Mouse (Mus musculus) hindbrain, postnatal 0 days (tissue): Measurements from ENCODE around the gene Nucb1. TPM values are rescaled to one million over a fixed set of nuclear protein-coding genes. Genes with fewer than 3 reads are reported as not detected.

Experiments
- ATAC-seq: fragments of 200-750 bp; cut with Nextera tagmentation; 2 replicates; pipeline ENCODE4 v1.8.0; 2017; ENCODE audit warnings: mild to moderate bottlenecking, moderate TSS enrichment, moderate library complexity
- DNase-seq: peaks from one replicate; pipeline ENCODE4 v3.0.0-alpha.2; 2015; ENCODE audit warnings: low spot score
- H3K27ac ChIP-seq: fragments of 300-500 bp; sonication (generic); 2 replicates; pipeline ENCODE4 v1.5.1; 2014; ENCODE audit warnings: mild to moderate bottlenecking
- H3K27me3 ChIP-seq: fragments of 300-500 bp; sonication (generic); 2 replicates; pipeline ENCODE4 v1.6.1; 2014; ENCODE audit warnings: low read length, mixed read lengths; ENCODE audit not compliant: insufficient read depth
- H3K36me3 ChIP-seq: fragments of 300-500 bp; sonication (generic); 2 replicates; pipeline ENCODE4 v1.6.1; 2014; ENCODE audit warnings: low read length, mixed read lengths; ENCODE audit not compliant: insufficient read depth
- H3K4me1 ChIP-seq: fragments of 300-500 bp; sonication (generic); 2 replicates; pipeline ENCODE4 v1.6.1; 2014; ENCODE audit warnings: antibody characterized with exemption, low read length, mixed read lengths; ENCODE audit not compliant: insufficient read depth
- H3K4me2 ChIP-seq: fragments of 300-500 bp; sonication (generic); 2 replicates; pipeline ENCODE4 v1.6.1; 2014; ENCODE audit warnings: low read depth, mild to moderate bottlenecking, low read length, moderate library complexity, mixed read lengths
- H3K4me3 ChIP-seq: fragments of 300-500 bp; sonication (generic); 2 replicates; pipeline ENCODE4 v1.5.1; 2014; ENCODE audit warnings: low read length
- H3K9ac ChIP-seq: fragments of 300-500 bp; sonication (generic); replicated peaks from 2 replicates; pipeline ENCODE4 v1.6.1; 2014; ENCODE audit warnings: mild to moderate bottlenecking, low read length, moderate library complexity, mixed read lengths
- H3K9me3 ChIP-seq: fragments of 300-500 bp; sonication (generic); 2 replicates; pipeline ENCODE4 v1.6.1; 2016; ENCODE audit warnings: low read length, mixed read lengths
- CTCF ChIP-seq: IDR thresholded peaks from 2 replicates; pipeline ENCODE4 v1.5.1; 2016; ENCODE audit warnings: antibody characterized with exemption, control low read depth, low read depth
- WGBS: fragments of 180-500 bp; shearing (Covaris S2); extraction: QIAGEN DNeasy Blood & Tissue Kit; methylation state at CpG from one replicate; pipeline ENCODE4 v1.1.7; 2014; 5-methylcytosine and 5-hydroxymethylcytosine counted together
- microRNA-seq, 2 experiments: library from miRNA; unstranded; fragments of <30 nt; microRNA quantifications; one replicate each; pipeline ENCODE4; 2016
- polyA plus RNA-seq: library from polyadenylated mRNA; unstranded; fragments of >200 nt; fragmentation: Nextera tagmentation; extraction: Ambion mirVana; gene quantifications from 2 replicates; pipeline ENCODE4 v1.2.1, GENCODE M21; 2015
- total RNA-seq: library from RNA; depleted of rRNA; stranded (reverse); fragments of >200 nt; gene quantifications from 2 replicates; pipeline ENCODE4 v1.2.3, GENCODE M21; 2014; rRNA removed

Nucb1 gene
- total and polyA plus RNA-seq, 2 experiments from 2014 or later, result 93.7 to 144 TPM

DNA sequence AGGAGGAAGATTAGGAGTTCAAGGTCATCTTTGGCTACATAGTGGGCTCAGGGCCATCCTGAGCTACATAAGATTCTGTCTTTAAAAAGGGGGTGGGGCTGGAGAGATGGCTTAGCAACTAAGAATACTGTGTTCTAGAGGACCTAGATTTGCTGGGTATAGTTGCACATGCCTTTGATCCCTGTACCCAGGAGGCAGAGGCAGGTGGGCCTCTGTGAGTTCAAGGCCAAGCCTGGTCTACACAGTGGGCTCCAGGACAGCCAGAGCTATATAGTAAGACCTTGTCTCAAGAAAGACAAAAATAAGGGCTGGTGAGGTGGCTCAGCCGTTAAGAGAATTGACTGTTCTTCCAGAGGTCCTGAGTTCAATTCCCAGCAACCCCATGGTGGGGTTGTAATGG, 60.2 kb downstream of the Nucb1 start:
- WGBS, result 100% methylated on average over 1 of the region's 1 CpGs
- no peaks in the 10 kb centered on the region for H3K9me3 ChIP-seq
- no peak overlapping the region for H3K4me3 ChIP-seq
- H3K4me1 ChIP-seq, result no peaks in the 10 kb centered on the region
- no peak overlapping the region for H3K4me2 ChIP-seq
- no peaks in the 10 kb centered on the region for H3K27me3 ChIP-seq
- H3K9ac ChIP-seq, result no peak overlapping the region
- ATAC-seq (no peak), DNase-seq (no peak)
- peaks cover 24% of the 10 kb centered on the region for H3K36me3 ChIP-seq
- no peak overlapping the region for H3K27ac ChIP-seq
- TF ChIP-seq CTCF, result no peak

DNA sequence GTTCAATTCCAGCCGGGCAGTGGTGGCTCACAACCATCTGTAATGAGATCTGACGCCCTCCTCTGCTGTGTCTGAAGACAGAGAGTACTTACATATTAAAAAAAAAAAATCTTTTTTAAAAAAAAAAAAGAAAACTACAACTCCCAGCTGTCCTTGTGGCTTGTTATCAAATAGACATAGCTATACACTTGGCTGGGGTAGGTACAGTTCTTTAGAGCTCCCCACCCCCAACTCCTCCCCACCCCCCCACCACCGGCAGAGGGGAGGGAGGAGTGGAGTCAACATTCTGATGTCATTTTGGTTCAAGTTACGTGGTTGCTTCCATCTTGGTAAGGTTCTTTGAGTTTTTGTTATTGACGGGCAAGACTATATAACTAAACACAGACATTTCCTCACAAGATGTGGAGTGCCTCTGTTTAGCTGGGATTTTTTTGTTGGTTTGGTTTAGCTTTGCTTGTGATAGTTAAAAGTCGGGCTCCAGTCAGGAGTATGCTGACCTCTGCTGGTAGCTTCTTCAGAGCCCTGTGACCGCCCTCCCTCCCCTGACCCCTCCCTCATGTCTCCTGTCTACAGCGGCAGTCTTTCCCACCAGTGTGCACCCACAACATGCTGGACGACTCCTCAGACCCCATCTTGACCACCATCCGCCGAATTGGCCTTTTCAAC, 62.7 kb downstream of the Nucb1 start:
- peak; percentile 71 for DNase-seq
- Histone ChIP-seq H3K4me2 (no peak overlapping the region), H3K27me3 (no peaks in the 10 kb centered on the region), H3K4me3 (no peak overlapping the region), H3K9ac (no peak overlapping the region), H3K4me1 (no peaks in the 10 kb centered on the region), H3K27ac (peak overlapping the region; percentile 17; the same call in 1 of the 2 replicates), H3K9me3 (no peaks in the 10 kb centered on the region), H3K36me3 (peaks cover 20% of the 10 kb centered on the region)
- 38% methylated on average over 11 of the region's 11 CpGs for WGBS
- TF ChIP-seq CTCF, result peak; percentile 67
- ATAC-seq, result peak; percentile 58

DNA sequence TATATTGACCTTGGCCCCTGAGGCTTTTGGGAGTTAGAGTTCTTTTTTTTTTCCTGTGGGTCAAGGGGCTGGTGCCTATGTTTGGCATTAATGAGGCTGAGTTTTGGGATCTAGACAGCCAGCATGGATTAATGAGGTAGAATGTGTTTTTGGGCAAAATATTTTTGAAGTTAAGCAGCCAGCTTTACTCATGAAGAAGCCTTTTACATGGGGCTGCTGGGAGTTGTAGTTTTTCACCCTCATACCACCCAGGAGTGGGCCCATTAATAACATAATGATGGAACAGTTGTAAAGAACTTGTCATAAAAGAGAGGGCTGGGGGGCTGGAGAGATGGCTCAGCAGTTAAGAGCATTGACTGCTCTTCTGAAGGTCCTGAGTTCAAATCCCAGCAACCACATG, 63.6 kb downstream of the Nucb1 start:
- Histone ChIP-seq H3K4me1 (no peaks in the 10 kb centered on the region), H3K27me3 (no peaks in the 10 kb centered on the region), H3K4me2 (no peak overlapping the region), H3K9ac (no peak overlapping the region), H3K27ac (no peak overlapping the region), H3K4me3 (no peak overlapping the region), H3K9me3 (no peaks in the 10 kb centered on the region), H3K36me3 (peaks cover 18% of the 10 kb centered on the region)
- no peak for DNase-seq
- TF ChIP-seq CTCF, result no peak
- ATAC-seq, result no peak

DNA sequence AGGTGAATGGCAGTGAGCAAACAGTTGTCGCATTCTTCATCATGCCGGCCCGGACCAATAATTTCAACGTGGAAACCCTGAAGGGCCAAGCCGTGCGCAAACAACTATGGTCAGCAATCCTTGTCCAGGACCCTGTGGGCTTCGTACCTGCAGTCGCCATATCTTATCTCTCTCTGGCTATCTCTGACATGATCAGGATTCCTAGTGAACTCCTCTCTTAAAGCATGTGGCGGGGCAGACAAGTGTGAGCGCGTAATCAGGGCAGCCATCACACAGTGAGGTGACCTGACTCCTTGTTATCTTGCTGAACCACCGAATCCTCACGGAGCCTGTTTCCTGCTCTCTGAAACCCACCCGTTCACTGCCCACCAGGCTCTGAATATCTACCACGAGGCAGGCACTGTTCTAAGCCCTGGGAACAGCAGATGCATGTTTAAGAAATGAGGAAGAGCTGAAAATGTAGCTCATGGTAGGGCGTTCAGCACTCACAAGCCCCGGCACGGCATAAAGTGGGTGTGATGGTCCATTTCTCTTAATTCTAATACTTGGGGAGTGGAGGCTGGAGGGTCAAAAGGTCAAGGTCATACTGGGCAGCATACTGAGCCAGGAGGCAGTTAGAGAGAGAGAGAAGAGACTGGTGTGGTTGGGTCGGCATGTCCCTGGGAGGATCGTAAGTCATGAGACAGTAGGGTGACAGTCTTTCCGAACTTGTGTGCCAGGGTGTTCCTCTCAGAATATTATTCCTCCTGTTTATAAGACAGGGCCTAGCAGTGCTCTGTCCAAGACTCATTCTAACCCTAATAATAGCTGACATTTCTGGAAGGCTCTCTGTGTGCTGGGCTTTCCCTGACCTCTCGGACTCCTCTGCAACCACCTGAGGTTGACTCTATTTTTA, 66.4 kb downstream of the Nucb1 start:
- no peaks in the 10 kb centered on the region for H3K27me3 ChIP-seq
- peaks cover 20% of the 10 kb centered on the region for H3K36me3 ChIP-seq

More for the DNA sequence above, 66.4 kb downstream of the Nucb1 start:
- Histone ChIP-seq H3K4me3 (no peak overlapping the region), H3K27ac (no peak overlapping the region), H3K4me2 (no peak overlapping the region), H3K4me1 (no peaks in the 10 kb centered on the region), H3K9me3 (no peaks in the 10 kb centered on the region), H3K9ac (no peak overlapping the region)
- TF ChIP-seq CTCF, result no peak
- DNase-seq (no peak), ATAC-seq (no peak)
- WGBS, result 91% methylated on average over 22 of the region's 22 CpGs

Small RNAs within 50 kb of the gene (microRNA-seq; reads per million reads assigned to microRNA genes)
- 0.35 to 0.36 reads per million in 2 experiments for gene Gm22133

Other genes starting within 250 kb of the Nucb1 start
Only the 30 nearest of the 34 such genes appear.
- gene Trpm4, start 176.6 kb downstream of the Nucb1 start, total RNA-seq, result 29.5 and 35.7 TPM in 2 replicates
- gene Trpm4, start 176.6 kb downstream of the Nucb1 start, polyA plus RNA-seq, result 11.2 and 13.0 TPM in 2 replicates
- 0.26 and 0.72 TPM in 2 replicates for gene Hrc, start 175.1 kb downstream of the Nucb1 start, total RNA-seq
- gene Hrc, start 175.1 kb downstream of the Nucb1 start, polyA plus RNA-seq, result 0.16 and 0.34 TPM in 2 replicates
- gene Ppfia3, start 143.4 kb downstream of the Nucb1 start, total RNA-seq, result 91.9 and 107 TPM in 2 replicates
- gene Ppfia3, start 143.4 kb downstream of the Nucb1 start, polyA plus RNA-seq, result 25.5 and 26.7 TPM in 2 replicates
- 87.4 and 94.2 TPM in 2 replicates for gene Lin7b, start 139.8 kb downstream of the Nucb1 start, total RNA-seq
- 69.3 and 76.1 TPM in 2 replicates for gene Lin7b, start 139.8 kb downstream of the Nucb1 start, polyA plus RNA-seq
- 228 and 240 TPM in 2 replicates for gene Snrnp70, start 114.7 kb downstream of the Nucb1 start, total RNA-seq
- gene Snrnp70, start 114.7 kb downstream of the Nucb1 start, polyA plus RNA-seq, result 143 and 145 TPM in 2 replicates
- gene Kcna7, start 104.8 kb downstream of the Nucb1 start, total RNA-seq, result 0.52 TPM in 1 of 2 replicates, not detected in the other
- gene Kcna7, start 104.8 kb downstream of the Nucb1 start, polyA plus RNA-seq, result not detected in 2 replicates
- gene Ntf5, start 96.7 kb downstream of the Nucb1 start, total RNA-seq, result 0.16 TPM in 1 of 2 replicates, not detected in the other
- 0.14 and 0.16 TPM in 2 replicates for gene Ntf5, start 96.7 kb downstream of the Nucb1 start, polyA plus RNA-seq
- 1.3 TPM in 1 of 2 replicates, not detected in the other for gene Lhb, start 89.6 kb downstream of the Nucb1 start, total RNA-seq
- gene Lhb, start 89.6 kb downstream of the Nucb1 start, polyA plus RNA-seq, result 0.60 and 0.74 TPM in 2 replicates
- gene Gys1, start 75.6 kb downstream of the Nucb1 start, total RNA-seq, result 21.1 and 22.4 TPM in 2 replicates
- gene Gys1, start 75.6 kb downstream of the Nucb1 start, polyA plus RNA-seq, result 16.1 and 16.4 TPM in 2 replicates
- 147 and 161 TPM in 2 replicates for gene Ruvbl2, start 72.3 kb downstream of the Nucb1 start, total RNA-seq
- gene Ruvbl2, start 72.3 kb downstream of the Nucb1 start, polyA plus RNA-seq, result 82.9 and 88.9 TPM in 2 replicates
- 2,068 and 2,255 TPM in 2 replicates for gene Ftl1, start 50.5 kb downstream of the Nucb1 start, total RNA-seq
- gene Ftl1, start 50.5 kb downstream of the Nucb1 start, polyA plus RNA-seq, result 4,654 and 4,668 TPM in 2 replicates
- 117 and 131 TPM in 2 replicates for gene Bax, start 43.5 kb downstream of the Nucb1 start, total RNA-seq
- gene Bax, start 43.5 kb downstream of the Nucb1 start, polyA plus RNA-seq, result 253 and 264 TPM in 2 replicates
- gene Tulp2, start 28.5 kb downstream of the Nucb1 start, total RNA-seq, result 0.21 TPM in 1 of 2 replicates, not detected in the other
- gene Tulp2, start 28.5 kb downstream of the Nucb1 start, polyA plus RNA-seq, result 0.21 and 0.57 TPM in 2 replicates
- not detected in 2 replicates for gene Gm45808, start 23.6 kb downstream of the Nucb1 start, total RNA-seq
- not detected in 2 replicates for gene Gm45808, start 23.6 kb downstream of the Nucb1 start, polyA plus RNA-seq
- gene Dhdh, start 21.6 kb downstream of the Nucb1 start, total RNA-seq, result 4.3 and 4.7 TPM in 2 replicates
- gene Dhdh, start 21.6 kb downstream of the Nucb1 start, polyA plus RNA-seq, result 5.9 and 6.2 TPM in 2 replicates
- gene Ppp1r15a, start 15.9 kb upstream of the Nucb1 start, total RNA-seq, result 19.2 and 19.8 TPM in 2 replicates
- 21.6 and 25.4 TPM in 2 replicates for gene Ppp1r15a, start 15.9 kb upstream of the Nucb1 start, polyA plus RNA-seq
- gene Plekha4, start 15.9 kb upstream of the Nucb1 start, total RNA-seq, result 2.4 and 2.8 TPM in 2 replicates
- 2.1 and 2.2 TPM in 2 replicates for gene Plekha4, start 15.9 kb upstream of the Nucb1 start, polyA plus RNA-seq
- gene Hsd17b14, start 44.5 kb upstream of the Nucb1 start, total RNA-seq, result 0.68 TPM in 1 of 2 replicates, not detected in the other
- 0.54 and 0.89 TPM in 2 replicates for gene Hsd17b14, start 44.5 kb upstream of the Nucb1 start, polyA plus RNA-seq
- gene Bcat2, start 59.7 kb upstream of the Nucb1 start, total RNA-seq, result 11.1 and 17.8 TPM in 2 replicates
- 19.0 and 19.6 TPM in 2 replicates for gene Bcat2, start 59.7 kb upstream of the Nucb1 start, polyA plus RNA-seq
- gene Fgf21, start 105.1 kb upstream of the Nucb1 start, total RNA-seq, result not detected in 2 replicates
- gene Fgf21, start 105.1 kb upstream of the Nucb1 start, polyA plus RNA-seq, result not detected in 2 replicates
- gene Fut1, start 106.9 kb upstream of the Nucb1 start, total RNA-seq, result 0.18 TPM in 1 of 2 replicates, not detected in the other
- not detected in 2 replicates for gene Fut1, start 106.9 kb upstream of the Nucb1 start, polyA plus RNA-seq
- 0.10 and 0.54 TPM in 2 replicates for gene Izumo1, start 111.4 kb upstream of the Nucb1 start, total RNA-seq
- gene Izumo1, start 111.4 kb upstream of the Nucb1 start, polyA plus RNA-seq, result 0.10 TPM in 1 of 2 replicates, not detected in the other
- gene Rasip1, start 117.1 kb upstream of the Nucb1 start, total RNA-seq, result 36.4 and 39.8 TPM in 2 replicates
- gene Rasip1, start 117.1 kb upstream of the Nucb1 start, polyA plus RNA-seq, result 18.7 TPM in 2 replicates
- 3.3 and 3.6 TPM in 2 replicates for gene Mamstr, start 129.6 kb upstream of the Nucb1 start, total RNA-seq
- gene Mamstr, start 129.6 kb upstream of the Nucb1 start, polyA plus RNA-seq, result 2.9 and 3.9 TPM in 2 replicates
- 0.32 TPM in 1 of 2 replicates, not detected in the other for gene Fut2, start 156.0 kb upstream of the Nucb1 start, total RNA-seq
- 0.15 and 0.67 TPM in 2 replicates for gene Fut2, start 156.0 kb upstream of the Nucb1 start, polyA plus RNA-seq
- gene Ntn5, start 173.6 kb upstream of the Nucb1 start, total RNA-seq, result 0.94 TPM in 1 of 2 replicates, not detected in the other
- gene Ntn5, start 173.6 kb upstream of the Nucb1 start, polyA plus RNA-seq, result 0.68 and 0.80 TPM in 2 replicates
- gene Sec1, start 184.0 kb upstream of the Nucb1 start, total RNA-seq, result 0.68 and 0.79 TPM in 2 replicates
- 0.35 and 0.48 TPM in 2 replicates for gene Sec1, start 184.0 kb upstream of the Nucb1 start, polyA plus RNA-seq
- gene Car11, start 189.4 kb upstream of the Nucb1 start, total RNA-seq, result 89.4 and 91.0 TPM in 2 replicates
- 76.9 and 78.2 TPM in 2 replicates for gene Car11, start 189.4 kb upstream of the Nucb1 start, polyA plus RNA-seq
- 4.2 and 12.2 TPM in 2 replicates for gene Dbp, start 194.7 kb upstream of the Nucb1 start, total RNA-seq
- 4.6 and 5.3 TPM in 2 replicates for gene Dbp, start 194.7 kb upstream of the Nucb1 start, polyA plus RNA-seq
- gene Rpl18, start 205.1 kb upstream of the Nucb1 start, total RNA-seq, result 999 and 1,175 TPM in 2 replicates
- gene Rpl18, start 205.1 kb upstream of the Nucb1 start, polyA plus RNA-seq, result 519 and 535 TPM in 2 replicates